Comparison of ENCODE assay signal across 8 mouse cellular contexts in the genomic region with DNA sequence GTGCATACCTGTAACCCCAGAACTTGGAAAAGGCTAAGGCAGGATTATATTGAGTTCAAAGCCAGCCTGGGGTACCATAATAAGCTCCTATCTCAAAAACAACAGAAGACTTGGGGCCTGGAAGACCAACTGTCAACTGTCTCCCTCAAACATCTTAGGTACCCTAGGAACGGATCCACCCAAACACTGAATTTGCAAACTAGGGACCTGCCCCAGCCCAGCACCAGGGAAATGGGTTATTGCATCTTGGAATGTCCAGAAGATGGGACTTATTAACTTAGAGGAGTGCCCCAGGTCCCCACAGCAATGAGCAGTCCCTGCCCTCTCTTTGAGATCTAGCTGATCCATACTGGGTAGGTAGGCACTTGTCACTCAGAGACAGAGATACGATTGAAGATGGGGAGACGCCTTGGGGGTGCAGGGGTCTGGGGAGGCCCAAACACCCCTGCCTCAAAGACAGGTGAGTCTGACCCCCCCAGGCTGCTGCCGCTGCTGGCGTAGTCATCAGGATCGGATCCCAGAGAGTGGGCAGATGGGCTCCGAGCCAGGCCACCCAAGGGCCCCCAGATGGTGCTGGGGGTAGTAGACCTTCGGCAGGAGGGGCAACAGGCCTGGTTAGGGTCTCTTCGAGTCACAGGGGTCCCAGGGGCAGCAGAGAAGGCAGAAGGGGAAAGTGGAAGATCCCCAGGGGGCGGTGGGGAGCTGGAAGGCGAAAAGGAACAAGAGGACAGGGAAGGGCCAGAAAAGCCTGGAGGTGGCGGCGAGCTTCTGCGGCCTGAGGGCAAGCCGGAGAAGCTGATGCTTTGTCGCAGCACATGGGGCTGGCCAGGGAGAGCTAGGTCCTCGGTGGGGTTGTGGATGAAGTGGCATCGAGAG. TPM values are rescaled to one million over a fixed set of nuclear protein-coding genes. Genes with fewer than 3 reads are reported as not detected.
A peak's percentile ranks its signal among the peaks of the same experiment; 100 is the strongest.
DNase-seq lines count a peak whose midpoint lies in the region; ATAC-seq and TF ChIP-seq lines count a peak whose summit lies in the region.

No protein-coding gene starts in this region.

- no peak for ATAC-seq in hindbrain, embryonic 16.5 days
- ATAC-seq in liver, embryonic 14.5 days (ENCODE audit: insufficient read depth): no peak
- no peak for ATAC-seq in neural tube, embryonic 14.5 days (ENCODE audit: low read depth)
- ATAC-seq in frontal cortex, adult (ENCODE audit: low TSS enrichment): no peak

- no peaks in the 10 kb centered on the region for H3K27me3 ChIP-seq in hindbrain, embryonic 16.5 days (replicated peaks; ENCODE audit: control insufficient read depth, insufficient read depth, low read length)
- no peaks in the 10 kb centered on the region for H3K27me3 ChIP-seq in liver, embryonic 14.5 days (ENCODE audit: control insufficient read depth, insufficient read depth, low read length)
- H3K27me3 ChIP-seq in neural tube, embryonic 14.5 days (ENCODE audit: control insufficient read depth, insufficient read depth, low read length): no peaks in the 10 kb centered on the region

- peak overlapping the region; percentile 79 for H3K27ac ChIP-seq in embryonic fibroblast, embryonic 13.5 days (ENCODE audit: insufficient read depth, low read length)
- no peak overlapping the region for H3K27ac ChIP-seq in hindbrain, embryonic 16.5 days (ENCODE audit: low read depth, low read length)
- peak overlapping the region; percentile 25; the same call in 1 of the 2 replicates for H3K27ac ChIP-seq in liver, embryonic 14.5 days
- H3K27ac ChIP-seq in neural tube, embryonic 14.5 days (ENCODE audit: low read depth, low read length): no peak overlapping the region

- H3K9ac ChIP-seq in hindbrain, embryonic 16.5 days (ENCODE audit: low read depth, low read length): peak overlapping the region; percentile 36
- H3K9ac ChIP-seq in liver, embryonic 14.5 days (replicated peaks): peak overlapping the region; percentile 81
- H3K9ac ChIP-seq in neural tube, embryonic 14.5 days (replicated peaks; ENCODE audit: low read depth, low read length): 0 out of 2 replicates have a peak overlapping the region, but pooled peaks have one; percentile 37

- H3K36me3 ChIP-seq in hindbrain, embryonic 16.5 days (ENCODE audit: control insufficient read depth, insufficient read depth, low read length): no peaks in the 10 kb centered on the region
- no peaks in the 10 kb centered on the region for H3K36me3 ChIP-seq in liver, embryonic 14.5 days (replicated peaks; ENCODE audit: control insufficient read depth, insufficient read depth, low read depth)
- no peaks in the 10 kb centered on the region for H3K36me3 ChIP-seq in neural tube, embryonic 14.5 days (ENCODE audit: control insufficient read depth, insufficient read depth, low read length)

- intact Hi-C loops in left cerebral cortex, postnatal 4 days (cut with DNase I): no loop called here
- intact Hi-C loops in left cerebral cortex, postnatal 25 days (cut with DNase I): no loop called here

- H3K9me3 ChIP-seq in hindbrain, embryonic 16.5 days (ENCODE audit: control insufficient read depth, low read length): no peaks in the 10 kb centered on the region
- H3K9me3 ChIP-seq in liver, embryonic 14.5 days (ENCODE audit: control insufficient read depth, low read length): no peaks in the 10 kb centered on the region
- no peaks in the 10 kb centered on the region for H3K9me3 ChIP-seq in neural tube, embryonic 14.5 days (ENCODE audit: control insufficient read depth, low read length)

- no peak for TF ChIP-seq CTCF in embryonic fibroblast, embryonic 13.5 days (IDR thresholded peaks at IDR 0.05; ENCODE audit: borderline replicate concordance, insufficient read depth, low read length)
- TF ChIP-seq CTCF in liver, embryonic 14.5 days (IDR thresholded peaks at IDR 0.05; ENCODE audit: low read depth): no peak

- peak; percentile 21 for DNase-seq in left cerebral cortex, postnatal 4 days
- no peak for DNase-seq in left cerebral cortex, postnatal 25 days (ENCODE audit: low spot score in 2 of 2)
- DNase-seq in liver, embryonic 14.5 days (ENCODE audit: low read depth in 3 of 3, low spot score in 3 of 3): no peak
- DNase-seq in adrenal gland, adult 8-10 months: no peak

- peak overlapping the region; percentile 87 for H3K4me3 ChIP-seq in embryonic fibroblast, embryonic 13.5 days (ENCODE audit: insufficient read depth, low read length)
- peak overlapping the region; percentile 14 for H3K4me3 ChIP-seq in hindbrain, embryonic 16.5 days (ENCODE audit: low read length)
- peak overlapping the region; percentile 65 to 73 for H3K4me3 ChIP-seq in liver, embryonic 14.5 days (ENCODE audit: insufficient read depth in 1 of 2, low read depth in 2 of 2, low read length in 2 of 2)
- H3K4me3 ChIP-seq in neural tube, embryonic 14.5 days (ENCODE audit: low read depth, low read length): peak overlapping the region; percentile 50

- TF ChIP-seq EP300 in liver, embryonic 14.5 days (IDR thresholded peaks at IDR 0.05; ENCODE audit: low read depth): no peak

- WGBS in hindbrain, embryonic 16.5 days: 68% methylated on average over 18 of the region's 18 CpGs
- 60% methylated on average over 18 of the region's 18 CpGs for WGBS in liver, embryonic 14.5 days (ENCODE audit: insufficient replicate concordance)
- WGBS in neural tube, embryonic 14.5 days: 73% methylated on average over 17 of the region's 18 CpGs

- peaks cover 2% of the 10 kb centered on the region; the same call in 1 of the 2 replicates for H3K4me1 ChIP-seq in embryonic fibroblast, embryonic 13.5 days (ENCODE audit: control insufficient read depth, insufficient read depth, low read length)
- peaks cover 32% of the 10 kb centered on the region for H3K4me1 ChIP-seq in hindbrain, embryonic 16.5 days (ENCODE audit: control insufficient read depth, insufficient read depth, low read depth, low read length)
- peaks cover 52% of the 10 kb centered on the region in 2 experiments for H3K4me1 ChIP-seq in liver, embryonic 14.5 days (replicated peaks; ENCODE audit: control insufficient read depth in 2 of 2, insufficient read depth in 2 of 2, low read length in 1 of 2)
- H3K4me1 ChIP-seq in neural tube, embryonic 14.5 days (ENCODE audit: control insufficient read depth, insufficient read depth, low read length): peaks cover 17% of the 10 kb centered on the region

- TF ChIP-seq POLR2A in embryonic fibroblast, embryonic 13.5 days (IDR thresholded peaks at IDR 0.05; ENCODE audit: low read depth, low read length): no peak

- H3K4me2 ChIP-seq in hindbrain, embryonic 16.5 days (ENCODE audit: low read length): peak overlapping the region; percentile 70
- H3K4me2 ChIP-seq in liver, embryonic 14.5 days (ENCODE audit: low read depth): peak overlapping the region; percentile 97
- H3K4me2 ChIP-seq in neural tube, embryonic 14.5 days (ENCODE audit: low read depth, low read length): peak overlapping the region; percentile 73

RNA-seq across cellular contexts. Expression of gene Zfp36, which starts 2.6 kb away (rescaled TPM):
- 1 to 10 TPM; 1.9 to 2.3 TPM for total RNA-seq in left cerebral cortex, postnatal 4 days (2021)
- total RNA-seq in left cerebral cortex, postnatal 25 days (2021): 1 to 10 TPM; 2.2 to 2.9 TPM
- polyA plus RNA-seq in embryonic fibroblast, embryonic 13.5 days (2011; ENCODE audit: insufficient read length, low read depth, missing spikeins): 23.4 and 27.4 TPM in 2 replicates
- 3.9 and 4.0 TPM in 2 replicates for polyA plus RNA-seq in hindbrain, embryonic 16.5 days (2015; fragmentation: Nextera tagmentation; extraction: Ambion mirVana)
- polyA plus RNA-seq in liver, embryonic 14.5 days (2012; rRNA removed): 3.9 and 5.1 TPM in 2 replicates
- polyA plus RNA-seq in liver, embryonic 14.5 days (2014; fragmentation: Nextera tagmentation; extraction: Ambion mirVana): 4.6 and 5.0 TPM in 2 replicates
- 2.6 and 3.7 TPM in 2 replicates for polyA plus RNA-seq in neural tube, embryonic 14.5 days (2014; fragmentation: Nextera tagmentation; extraction: Ambion mirVana)
- total RNA-seq in adrenal gland, adult 8-10 months (2022): 10 to 100 TPM; 12.8 to 33.6 (median 21.5) TPM

RNA-seq across cellular contexts. Expression of gene Plekhg2, which starts 5.0 kb away (rescaled TPM):
- total RNA-seq in left cerebral cortex, postnatal 4 days (2021): 10 to 100 TPM; 25.0 to 33.3 TPM
- 1 to 10 TPM; 5.0 to 6.7 TPM for total RNA-seq in left cerebral cortex, postnatal 25 days (2021)
- 66.5 and 68.5 TPM in 2 replicates for polyA plus RNA-seq in embryonic fibroblast, embryonic 13.5 days (2011; ENCODE audit: insufficient read length, low read depth, missing spikeins)
- polyA plus RNA-seq in hindbrain, embryonic 16.5 days (2015; fragmentation: Nextera tagmentation; extraction: Ambion mirVana): 18.8 and 26.7 TPM in 2 replicates
- 3.2 and 3.3 TPM in 2 replicates for polyA plus RNA-seq in liver, embryonic 14.5 days (2012; rRNA removed)
- polyA plus RNA-seq in liver, embryonic 14.5 days (2014; fragmentation: Nextera tagmentation; extraction: Ambion mirVana): 2.7 and 3.4 TPM in 2 replicates
- polyA plus RNA-seq in neural tube, embryonic 14.5 days (2014; fragmentation: Nextera tagmentation; extraction: Ambion mirVana): 15.9 and 23.5 TPM in 2 replicates
- 10 to 100 TPM; 13.6 to 28.9 (median 20.9) TPM for total RNA-seq in adrenal gland, adult 8-10 months (2022)

RNA-seq across cellular contexts. Expression of gene Med29, which starts 15.1 kb away (rescaled TPM):
- total RNA-seq in left cerebral cortex, postnatal 4 days (2021): 10 to 100 TPM; 18.6 to 19.7 TPM
- 10 to 100 TPM; 19.0 to 22.2 TPM for total RNA-seq in left cerebral cortex, postnatal 25 days (2021)
- 18.2 and 19.4 TPM in 2 replicates for polyA plus RNA-seq in embryonic fibroblast, embryonic 13.5 days (2011; ENCODE audit: insufficient read length, low read depth, missing spikeins)
- 42.7 and 47.2 TPM in 2 replicates for polyA plus RNA-seq in hindbrain, embryonic 16.5 days (2015; fragmentation: Nextera tagmentation; extraction: Ambion mirVana)
- 21.0 and 22.2 TPM in 2 replicates for polyA plus RNA-seq in liver, embryonic 14.5 days (2012; rRNA removed)
- polyA plus RNA-seq in liver, embryonic 14.5 days (2014; fragmentation: Nextera tagmentation; extraction: Ambion mirVana): 25.7 and 27.2 TPM in 2 replicates
- polyA plus RNA-seq in neural tube, embryonic 14.5 days (2014; fragmentation: Nextera tagmentation; extraction: Ambion mirVana): 38.3 and 42.2 TPM in 2 replicates
- total RNA-seq in adrenal gland, adult 8-10 months (2022): 10 to 100 TPM; 24.5 to 44.1 (median 29.5) TPM

RNA-seq across cellular contexts. Expression of gene Paf1, which starts 15.3 kb away (rescaled TPM):
- total RNA-seq in left cerebral cortex, postnatal 4 days (2021): 10 to 100 TPM; 77.7 to 86.8 TPM
- 10 to 100 TPM; 62.4 to 64.0 TPM for total RNA-seq in left cerebral cortex, postnatal 25 days (2021)
- 73.5 and 82.5 TPM in 2 replicates for polyA plus RNA-seq in embryonic fibroblast, embryonic 13.5 days (2011; ENCODE audit: insufficient read length, low read depth, missing spikeins)
- 89.9 and 102 TPM in 2 replicates for polyA plus RNA-seq in hindbrain, embryonic 16.5 days (2015; fragmentation: Nextera tagmentation; extraction: Ambion mirVana)
- 25.2 and 40.4 TPM in 2 replicates for polyA plus RNA-seq in liver, embryonic 14.5 days (2012; rRNA removed)
- 15.0 and 18.3 TPM in 2 replicates for polyA plus RNA-seq in liver, embryonic 14.5 days (2014; fragmentation: Nextera tagmentation; extraction: Ambion mirVana)
- polyA plus RNA-seq in neural tube, embryonic 14.5 days (2014; fragmentation: Nextera tagmentation; extraction: Ambion mirVana): 81.9 and 87.2 TPM in 2 replicates
- total RNA-seq in adrenal gland, adult 8-10 months (2022): 100 to 1,000 TPM in 1 of 4 experiments, 10 to 100 TPM in 3; 61.6 to 102 (median 87.9) TPM

RNA-seq across cellular contexts. Expression of gene Rps16, which starts 27.0 kb away (rescaled TPM):
- total RNA-seq in left cerebral cortex, postnatal 4 days (2021): 100 to 1,000 TPM; 913 to 959 TPM
- 100 to 1,000 TPM; 438 to 443 TPM for total RNA-seq in left cerebral cortex, postnatal 25 days (2021)
- polyA plus RNA-seq in embryonic fibroblast, embryonic 13.5 days (2011; ENCODE audit: insufficient read length, low read depth, missing spikeins): 997 and 1,079 TPM in 2 replicates
- 430 and 440 TPM in 2 replicates for polyA plus RNA-seq in hindbrain, embryonic 16.5 days (2015; fragmentation: Nextera tagmentation; extraction: Ambion mirVana)
- 512 and 1,209 TPM in 2 replicates for polyA plus RNA-seq in liver, embryonic 14.5 days (2012; rRNA removed)
- 874 and 900 TPM in 2 replicates for polyA plus RNA-seq in liver, embryonic 14.5 days (2014; fragmentation: Nextera tagmentation; extraction: Ambion mirVana)
- 498 and 551 TPM in 2 replicates for polyA plus RNA-seq in neural tube, embryonic 14.5 days (2014; fragmentation: Nextera tagmentation; extraction: Ambion mirVana)
- total RNA-seq in adrenal gland, adult 8-10 months (2022): 1,000 to 10,000 TPM in 3 of 4 experiments, 100 to 1,000 TPM in 1; 948 to 1,196 (median 1,106) TPM

Comparison
In these comparisons a context has a peak if more than half of its experiments do, and no peak if none do; other contexts are left out.
1. H3K27ac ChIP-seq: peak in embryonic fibroblast, embryonic 13.5 days (single experiment) and liver, embryonic 14.5 days (single experiment); none in hindbrain, embryonic 16.5 days (single experiment) and neural tube, embryonic 14.5 days (single experiment).
2. H3K4me3 ChIP-seq: peak in every context shown above with its lines; median percentile 87 in embryonic fibroblast, embryonic 13.5 days; 69 in liver, embryonic 14.5 days; 50 in neural tube, embryonic 14.5 days; 14 in hindbrain, embryonic 16.5 days.
3. Peak in every context shown above with its lines, with median percentiles within 50 percentile points of each other: H3K4me2 ChIP-seq and H3K9ac ChIP-seq.